Mouse (Mus musculus) small intestine, adult 2 months (tissue): ENCODE measurements at regions not wholly inside any gene's neighbourhood (a gene's known extent, or its start where the extent isn't known, plus 50 kb on each side); places are given as distances from the start of the nearest gene placed in this dataset.

Source experiments
- H3K27ac ChIP-seq: fragments of 200-500 bp; 2 replicates; pipeline ENCODE4 v1.5.1; 2012; ENCODE audit warnings: low read depth, low read length, control low read depth, inconsistent platforms; ENCODE audit not compliant: insufficient read depth
- H3K27me3 ChIP-seq: fragments of 200-500 bp; 2 replicates; pipeline ENCODE4 v1.6.1; 2012; ENCODE audit warnings: mild to moderate bottlenecking, moderate library complexity, low read length, inconsistent platforms; ENCODE audit not compliant: control insufficient read depth, insufficient read depth
- H3K36me3 ChIP-seq: fragments of 200-500 bp; 2 replicates; pipeline ENCODE4 v1.6.1; 2012; ENCODE audit warnings: mild to moderate bottlenecking, low read length, control low read depth, inconsistent platforms; ENCODE audit not compliant: control insufficient read depth, insufficient read depth
- H3K4me1 ChIP-seq: fragments of 200-500 bp; 2 replicates; pipeline ENCODE4 v1.6.1; 2012; ENCODE audit warnings: low read length, inconsistent platforms, mixed read lengths; ENCODE audit not compliant: control insufficient read depth, insufficient read depth, insufficient read length
- H3K4me3 ChIP-seq: fragments of 200-500 bp; 2 replicates; pipeline ENCODE4 v1.5.1; 2012; ENCODE audit warnings: low read depth, mild to moderate bottlenecking, control low read depth, inconsistent platforms, low read length, moderate library complexity
- CTCF ChIP-seq: fragments of 200-500 bp; IDR thresholded peaks from 2 replicates; pipeline ENCODE4 v1.5.1; 2012; ENCODE audit warnings: low read depth, mild to moderate bottlenecking, control low read depth, inconsistent platforms, low read length, moderate library complexity, mixed read lengths; ENCODE audit not compliant: insufficient replicate concordance, insufficient read length; ENCODE audit errors: extremely low read depth
- POLR2A ChIP-seq: fragments of 200-500 bp; IDR thresholded peaks from 2 replicates; pipeline ENCODE4 v1.6.1; 2012; ENCODE audit warnings: low read depth, mild to moderate bottlenecking, control low read depth, inconsistent platforms, low read length, moderate library complexity
- WGBS: fragments of 180-500 bp; shearing (Covaris S2); methylation state at CpG from one replicate; pipeline ENCODE4 v1.1.7; 2018; 5-methylcytosine and 5-hydroxymethylcytosine counted together

DNA sequence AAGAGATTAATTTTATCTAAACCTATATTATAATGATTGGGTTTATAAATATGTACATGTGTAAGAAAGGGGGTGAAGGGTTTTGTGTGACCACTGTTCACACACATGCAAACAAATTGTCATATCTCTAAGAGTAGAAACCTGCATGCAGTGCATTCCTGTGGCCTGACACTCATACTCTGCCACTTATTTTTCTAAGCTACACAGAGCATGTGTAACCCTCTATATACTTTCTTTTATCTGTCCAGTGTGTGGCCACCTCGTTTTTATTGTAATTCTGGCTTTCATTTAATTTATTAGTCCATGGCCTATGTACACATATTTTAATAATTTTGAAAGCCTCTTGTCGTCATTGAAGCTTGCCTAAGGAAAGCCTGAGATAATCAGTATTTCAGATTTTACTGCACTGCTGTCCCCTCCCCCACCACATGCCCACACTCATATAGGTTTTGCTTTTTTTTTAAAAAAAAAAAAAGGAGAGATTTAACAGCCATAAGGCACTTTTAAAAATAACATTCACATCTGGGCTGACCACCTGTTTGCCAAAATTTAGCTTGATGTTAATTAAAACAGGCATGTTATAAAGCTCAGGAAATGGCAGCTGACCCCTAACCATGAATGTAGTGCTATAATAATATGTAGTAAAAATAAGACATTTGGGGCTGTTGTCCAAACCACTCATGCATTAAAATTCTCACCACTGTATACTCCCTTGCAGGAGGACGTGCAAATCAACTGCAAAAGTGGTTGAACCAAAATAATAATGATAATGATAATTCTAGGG, 410.7 kb upstream of the Clint1 start:
- Histone ChIP-seq H3K4me3 (no peak overlapping the region), H3K27ac (no peak overlapping the region), H3K4me1 (no peaks in the 10 kb centered on the region), H3K36me3 (no peaks in the 10 kb centered on the region), H3K27me3 (no peaks in the 10 kb centered on the region)
- no peak for TF ChIP-seq CTCF
- TF ChIP-seq POLR2A: no peak
- 48% methylated on average over 3 of the region's 3 CpGs for WGBS

DNA sequence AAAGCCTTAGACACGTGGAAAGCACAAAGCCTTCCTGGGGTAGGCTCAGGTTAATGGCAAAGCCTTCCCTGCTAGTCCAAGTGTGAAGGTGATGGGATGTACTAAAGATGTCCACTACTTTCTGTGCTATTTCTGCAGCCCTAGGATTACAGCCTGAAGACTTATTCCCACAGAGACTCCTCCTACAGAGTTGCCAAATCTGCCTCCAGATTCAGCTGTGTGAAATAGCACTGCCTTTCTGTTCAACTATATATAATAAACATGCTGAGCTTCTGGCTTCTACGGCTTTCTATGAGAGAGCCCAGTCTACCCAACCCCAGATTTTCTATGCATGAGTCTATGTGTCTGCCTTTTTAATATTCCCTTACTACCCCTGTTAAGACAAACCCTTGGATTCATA, 405.3 kb upstream of the Clint1 start:
- TF ChIP-seq CTCF: no peak
- TF ChIP-seq POLR2A: no peak
- 69% methylated on average over 2 of the region's 2 CpGs for WGBS

DNA sequence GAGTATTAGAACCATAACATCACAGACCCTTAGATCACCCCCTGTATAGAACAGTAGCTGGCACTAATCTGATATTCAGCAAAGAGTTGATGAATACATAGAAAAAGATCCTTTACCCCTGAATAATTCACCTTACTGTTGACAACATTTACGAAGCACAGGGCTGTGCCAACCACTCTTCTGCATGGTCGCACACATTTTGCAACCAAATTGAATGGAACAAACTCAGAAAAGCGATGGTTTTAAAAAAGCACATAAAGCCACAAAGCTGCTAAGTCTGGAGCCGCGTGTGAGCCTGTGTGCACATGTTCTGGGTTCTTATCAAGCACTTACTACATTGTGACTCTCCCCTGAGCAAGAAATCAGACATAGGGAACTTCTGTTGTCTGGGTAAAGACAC, 397.6 kb upstream of the Clint1 start:
- Histone ChIP-seq H3K4me1 (no peaks in the 10 kb centered on the region), H3K4me3 (no peak overlapping the region), H3K27ac (no peak overlapping the region), H3K27me3 (no peaks in the 10 kb centered on the region), H3K36me3 (no peaks in the 10 kb centered on the region)
- WGBS: 83% methylated on average over 5 of the region's 5 CpGs
- no peak for TF ChIP-seq CTCF
- no peak for TF ChIP-seq POLR2A

More for the DNA sequence above, 405.3 kb upstream of the Clint1 start:
- Histone ChIP-seq H3K27me3 (no peaks in the 10 kb centered on the region), H3K4me3 (no peak overlapping the region), H3K4me1 (no peaks in the 10 kb centered on the region), H3K27ac (no peak overlapping the region), H3K36me3 (no peaks in the 10 kb centered on the region)

GRCm38 (mm10) chr11:45454933-45455332, 396.9 kb upstream of the Clint1 start:
- WGBS: 66% methylated on average over 3 of the region's 3 CpGs
- Histone ChIP-seq H3K4me3 (no peak overlapping the region), H3K36me3 (no peaks in the 10 kb centered on the region), H3K4me1 (no peaks in the 10 kb centered on the region), H3K27me3 (no peaks in the 10 kb centered on the region), H3K27ac (no peak overlapping the region)
- no peak for TF ChIP-seq POLR2A
- no peak for TF ChIP-seq CTCF

DNA sequence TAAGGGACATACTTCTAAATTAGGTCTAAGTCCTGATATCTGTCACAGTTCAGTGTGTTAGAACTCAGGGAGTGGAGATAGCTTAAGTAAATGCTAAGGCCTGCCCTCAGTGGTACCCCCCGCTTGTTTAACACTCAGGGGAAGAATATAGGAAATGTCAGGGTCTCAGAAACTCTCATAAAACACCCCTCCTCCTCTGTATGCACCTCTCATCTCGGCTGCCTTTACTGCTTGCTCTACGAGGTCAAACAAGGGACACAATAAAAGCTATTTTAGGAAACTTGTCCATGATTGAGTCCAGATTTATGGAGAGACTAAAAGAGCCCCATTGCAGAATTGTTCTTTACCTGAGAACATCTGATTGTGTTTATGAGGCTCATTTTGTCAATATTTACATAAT, 395.1 kb upstream of the Clint1 start:
- WGBS: 33% methylated on average over 3 of the region's 3 CpGs
- Histone ChIP-seq H3K27me3 (no peaks in the 10 kb centered on the region), H3K27ac (no peak overlapping the region), H3K4me3 (no peak overlapping the region), H3K4me1 (no peaks in the 10 kb centered on the region), H3K36me3 (no peaks in the 10 kb centered on the region)
- TF ChIP-seq POLR2A (no peak), CTCF (no peak)

GRCm38 (mm10) chr11:45457597-45457996, 394.3 kb upstream of the Clint1 start:
- WGBS: 34% methylated on average over 4 of the region's 4 CpGs

DNA sequence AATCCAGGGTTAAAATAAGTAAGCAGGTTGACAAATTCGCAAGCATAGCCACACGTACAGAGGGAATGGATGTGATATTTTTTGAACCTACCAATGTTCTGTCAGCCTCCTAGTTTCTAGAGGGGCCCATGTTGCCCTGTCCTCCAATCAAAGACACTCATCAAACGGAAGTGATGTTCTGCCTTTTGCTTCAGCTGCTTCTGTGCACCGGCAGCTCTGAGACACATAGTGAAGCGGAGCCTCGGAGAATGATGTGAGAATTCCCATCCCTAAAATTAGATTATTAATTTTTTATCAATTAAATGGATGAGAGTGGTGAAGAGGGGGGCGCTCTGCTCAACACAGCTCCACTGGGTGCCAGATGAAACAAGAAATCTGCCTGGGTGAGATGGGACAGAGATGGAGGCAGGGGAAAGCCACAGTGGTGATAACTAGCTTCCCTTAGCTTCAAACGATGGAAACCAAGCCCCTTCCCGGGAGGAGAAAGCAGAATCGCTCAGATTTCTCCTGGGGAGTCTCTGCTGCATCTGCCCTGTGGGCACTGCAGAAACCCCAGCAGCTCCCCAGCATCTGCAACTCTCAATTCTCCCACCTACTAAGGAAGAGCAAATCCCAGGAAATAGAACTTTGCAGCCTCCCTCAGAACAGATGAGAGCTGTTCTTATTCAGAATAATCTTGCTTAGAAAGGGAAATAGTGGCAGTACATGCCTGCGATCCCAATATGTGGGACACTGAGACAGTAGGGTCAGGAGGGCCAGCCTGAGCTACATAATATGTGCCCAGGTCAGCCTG, 391.7 kb upstream of the Clint1 start:
- Histone ChIP-seq H3K4me1 (no peaks in the 10 kb centered on the region), H3K27ac (no peak overlapping the region), H3K36me3 (no peaks in the 10 kb centered on the region), H3K27me3 (no peaks in the 10 kb centered on the region), H3K4me3 (no peak overlapping the region)
- no peak for TF ChIP-seq POLR2A
- TF ChIP-seq CTCF: no peak
- WGBS: 80% methylated on average over 11 of the region's 11 CpGs

More at GRCm38 (mm10) chr11:45457597-45457996, 394.3 kb upstream of the Clint1 start:
- TF ChIP-seq CTCF (no peak), POLR2A (no peak)
- no peak overlapping the region for H3K27ac ChIP-seq
- H3K27me3 ChIP-seq: no peaks in the 10 kb centered on the region
- no peaks in the 10 kb centered on the region for H3K4me1 ChIP-seq
- H3K36me3 ChIP-seq: no peaks in the 10 kb centered on the region
- H3K4me3 ChIP-seq: no peak overlapping the region
